Mouse (Mus musculus) heart, embryonic 13.5 days (tissue): ENCODE data around the gene Cytip. TPM values are rescaled to one million over a fixed set of nuclear protein-coding genes. Genes with fewer than 3 reads are reported as not detected.

Experiments
- ATAC-seq: fragments of 200-750 bp; cut with Nextera tagmentation; 2 replicates; pipeline ENCODE4 v1.8.0; 2017; ENCODE audit warnings: moderate TSS enrichment; ENCODE audit not compliant: insufficient number of reproducible peaks, low FRiP score, low TSS enrichment; ENCODE audit errors: extremely low read depth
- H3K27ac ChIP-seq: fragments of 300-500 bp; sonication (generic); replicated peaks from 2 replicates; pipeline ENCODE4 v1.5.1; 2015; ENCODE audit warnings: moderate library complexity, mild to moderate bottlenecking, inconsistent platforms
- H3K27me3 ChIP-seq: fragments of 300-500 bp; sonication (generic); replicated peaks from 2 replicates; pipeline ENCODE4 v1.6.1; 2015; ENCODE audit warnings: mild to moderate bottlenecking, inconsistent platforms
- H3K36me3 ChIP-seq: fragments of 300-500 bp; sonication (generic); 2 replicates; pipeline ENCODE4 v1.6.1; 2015; ENCODE audit warnings: mild to moderate bottlenecking, inconsistent platforms
- H3K4me1 ChIP-seq: fragments of 300-500 bp; sonication (generic); 2 replicates; pipeline ENCODE4 v1.6.1; 2015; ENCODE audit warnings: inconsistent platforms
- H3K4me2 ChIP-seq: fragments of 300-500 bp; sonication (generic); 2 replicates; pipeline ENCODE4 v1.6.1; 2015; ENCODE audit warnings: inconsistent platforms, mild to moderate bottlenecking, moderate library complexity
- H3K4me3 ChIP-seq: fragments of 300-500 bp; sonication (generic); 2 replicates; pipeline ENCODE4 v1.5.1; 2015; ENCODE audit warnings: moderate library complexity, mild to moderate bottlenecking, inconsistent platforms
- H3K9ac ChIP-seq: fragments of 300-500 bp; sonication (generic); 2 replicates; pipeline ENCODE4 v1.6.1; 2015; ENCODE audit warnings: inconsistent platforms, mild to moderate bottlenecking, moderate library complexity
- H3K9me3 ChIP-seq: fragments of 300-500 bp; sonication (generic); 2 replicates; pipeline ENCODE4 v1.6.1; 2016; ENCODE audit warnings: inconsistent platforms
- WGBS: fragments of 180-500 bp; shearing (Covaris S2); methylation state at CpG from one replicate; pipeline ENCODE4 v1.1.7; 2015; ENCODE audit warnings: mixed read lengths; 5-methylcytosine and 5-hydroxymethylcytosine counted together
- polyA plus RNA-seq: library from polyadenylated mRNA; unstranded; fragments of >200 nt; fragmentation: Nextera tagmentation; extraction: Ambion mirVana; gene quantifications from 2 replicates; pipeline ENCODE4 v1.2.1, GENCODE M21; 2015

The Cytip gene
- polyA plus RNA-seq, result 0.71 and 1.1 TPM in 2 replicates

DNA sequence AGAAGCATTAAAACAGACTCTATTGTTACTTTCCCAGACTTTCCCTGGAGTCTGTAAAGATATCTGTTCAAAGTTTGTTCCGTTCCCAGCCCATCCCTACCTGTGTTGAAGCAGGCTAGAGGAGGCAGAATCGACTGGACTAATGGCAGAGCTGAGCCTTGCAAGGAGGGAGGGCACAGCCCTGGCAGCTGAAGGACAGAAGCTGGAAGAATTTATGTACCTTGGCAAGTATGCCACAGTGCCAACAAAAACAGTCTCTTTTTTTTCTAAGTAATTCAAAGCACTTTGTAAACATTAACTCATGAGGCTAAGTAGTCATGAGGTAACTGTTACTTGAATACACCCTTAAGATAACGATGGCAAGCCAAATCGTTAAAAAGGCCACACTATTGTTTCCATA lies at the start of gene Cytip:
Gene Cytip, minus strand, starts transcription at position 187 of the 400 bp plus-strand sequence.
- ATAC-seq, result no peak
- no peak within 1 kb of the TSS for H3K4me3 ChIP-seq
- no peak within 1 kb of the TSS for H3K27ac ChIP-seq
- H3K9ac ChIP-seq, result no peak within 1 kb of the TSS
- H3K27me3 ChIP-seq, result no peaks in the 10 kb centered on the region
- H3K9me3 ChIP-seq, result no peaks in the 10 kb centered on the region
- 65% methylated on average over 4 of the region's 4 CpGs for WGBS
- no peak within 1 kb of the TSS for H3K4me2 ChIP-seq
- no peaks in the 10 kb centered on the region for H3K36me3 ChIP-seq
- peaks cover 4% of the 10 kb centered on the region; the same call in 1 of the 2 replicates for H3K4me1 ChIP-seq

DNA sequence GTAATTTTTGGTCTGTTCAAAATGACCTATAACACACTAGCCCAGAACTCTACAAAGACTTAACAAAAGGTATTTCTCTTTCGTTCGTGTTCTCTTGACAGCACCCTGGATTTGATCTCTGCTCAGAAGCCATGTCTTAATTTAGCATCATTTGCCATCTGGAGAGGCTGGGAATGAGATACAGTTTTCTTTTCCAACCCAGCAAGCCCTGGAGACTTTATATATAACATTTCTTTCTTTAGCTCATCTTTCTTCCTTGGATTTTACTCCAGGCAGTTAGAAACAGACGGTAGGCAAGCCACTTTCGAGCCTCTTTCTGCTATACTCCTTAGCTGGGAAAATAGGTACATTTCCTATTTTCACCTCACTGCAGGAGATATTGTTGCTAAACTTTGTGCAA lies 45.3 kb upstream of the Cytip start:
- no peak overlapping the region for H3K9ac ChIP-seq
- H3K36me3 ChIP-seq, result no peaks in the 10 kb centered on the region
- H3K4me2 ChIP-seq, result no peak overlapping the region
- H3K9me3 ChIP-seq, result no peaks in the 10 kb centered on the region
- ATAC-seq, result no peak
- H3K27me3 ChIP-seq, result no peaks in the 10 kb centered on the region
- no peak overlapping the region for H3K4me3 ChIP-seq
- 61% methylated on average over 4 of the region's 4 CpGs for WGBS
- H3K4me1 ChIP-seq, result no peaks in the 10 kb centered on the region
- no peak overlapping the region for H3K27ac ChIP-seq

DNA sequence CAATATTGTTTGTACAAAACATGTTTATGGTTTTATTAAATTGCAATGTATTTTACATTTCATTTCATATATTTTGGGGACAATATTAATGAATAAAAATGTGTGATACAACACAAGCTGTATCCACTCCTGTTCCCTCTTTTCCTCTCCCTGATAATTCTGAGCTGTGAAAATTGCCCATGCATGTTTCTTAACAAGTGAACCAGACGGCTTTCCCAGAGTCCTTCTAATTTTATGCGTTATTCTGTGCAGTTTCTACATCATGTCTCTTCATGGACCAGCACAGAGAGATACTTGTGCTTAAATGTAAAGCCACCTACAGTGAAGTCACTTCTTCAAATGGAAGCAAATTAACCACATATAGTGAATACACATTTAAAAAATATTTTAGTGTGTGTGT lies 42.2 kb upstream of the Cytip start:
- Histone ChIP-seq H3K9ac (no peak overlapping the region), H3K9me3 (no peaks in the 10 kb centered on the region), H3K27me3 (no peaks in the 10 kb centered on the region), H3K4me2 (no peak overlapping the region), H3K4me3 (no peak overlapping the region), H3K4me1 (no peaks in the 10 kb centered on the region), H3K36me3 (no peaks in the 10 kb centered on the region), H3K27ac (no peak overlapping the region)
- WGBS, result 58% methylated on average over 2 of the region's 2 CpGs
- no peak for ATAC-seq

DNA sequence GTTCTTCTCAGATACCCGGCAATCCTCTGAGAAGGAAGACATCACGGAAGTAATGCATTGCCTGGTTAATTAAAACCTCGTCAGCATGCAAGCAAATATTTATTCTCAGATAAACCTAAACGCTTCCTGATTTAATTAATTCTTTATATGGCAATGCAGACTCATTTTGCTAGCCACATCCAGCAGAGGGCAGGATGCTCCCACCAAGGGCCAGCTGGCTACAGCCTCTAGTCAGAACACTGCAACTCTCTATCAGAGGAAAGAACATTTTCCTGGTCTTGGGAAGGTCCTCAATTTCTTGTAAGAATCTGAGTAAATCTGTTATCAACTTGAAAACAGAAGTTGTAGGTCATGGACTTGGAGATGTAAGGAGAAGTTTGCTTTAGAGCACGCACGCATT lies 4.1 kb upstream of the Cytip start:
- H3K4me2 ChIP-seq, result no peak overlapping the region
- H3K4me1 ChIP-seq, result peaks cover 4% of the 10 kb centered on the region; the same call in 1 of the 2 replicates
- no peaks in the 10 kb centered on the region for H3K9me3 ChIP-seq
- no peaks in the 10 kb centered on the region for H3K27me3 ChIP-seq
- ATAC-seq, result no peak
- H3K4me3 ChIP-seq, result no peak overlapping the region
- H3K27ac ChIP-seq, result no peak overlapping the region
- no peak overlapping the region for H3K9ac ChIP-seq
- WGBS, result 51% methylated on average over 6 of the region's 6 CpGs
- H3K36me3 ChIP-seq, result no peaks in the 10 kb centered on the region

DNA sequence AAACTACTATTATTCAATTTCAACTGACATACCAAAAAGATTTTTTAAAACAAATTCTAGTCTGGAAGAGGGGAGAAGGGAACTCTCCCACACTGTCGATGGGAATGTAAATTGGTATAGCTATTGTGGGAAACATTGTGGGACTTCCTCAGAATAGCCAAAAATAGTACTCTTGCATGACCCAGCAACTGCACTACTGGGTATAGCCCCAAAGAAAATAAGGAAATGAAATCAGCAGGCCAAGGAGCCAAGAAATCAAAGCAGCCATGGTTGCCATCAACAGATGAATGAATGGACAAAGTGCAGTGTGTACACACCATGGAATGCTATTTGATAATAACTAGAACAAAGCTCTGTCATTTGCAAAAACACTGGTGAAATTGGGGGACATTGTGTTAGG lies 1.5 kb upstream of the Cytip start:
- WGBS, result 53% methylated on average over 1 of the region's 1 CpGs
- no peaks in the 10 kb centered on the region for H3K27me3 ChIP-seq
- no peak overlapping the region for H3K4me3 ChIP-seq
- H3K9ac ChIP-seq, result no peak overlapping the region
- peaks cover 4% of the 10 kb centered on the region; the same call in 1 of the 2 replicates for H3K4me1 ChIP-seq
- ATAC-seq, result no peak
- H3K27ac ChIP-seq, result no peak overlapping the region
- H3K36me3 ChIP-seq, result no peaks in the 10 kb centered on the region
- no peak overlapping the region for H3K4me2 ChIP-seq
- no peaks in the 10 kb centered on the region for H3K9me3 ChIP-seq

DNA sequence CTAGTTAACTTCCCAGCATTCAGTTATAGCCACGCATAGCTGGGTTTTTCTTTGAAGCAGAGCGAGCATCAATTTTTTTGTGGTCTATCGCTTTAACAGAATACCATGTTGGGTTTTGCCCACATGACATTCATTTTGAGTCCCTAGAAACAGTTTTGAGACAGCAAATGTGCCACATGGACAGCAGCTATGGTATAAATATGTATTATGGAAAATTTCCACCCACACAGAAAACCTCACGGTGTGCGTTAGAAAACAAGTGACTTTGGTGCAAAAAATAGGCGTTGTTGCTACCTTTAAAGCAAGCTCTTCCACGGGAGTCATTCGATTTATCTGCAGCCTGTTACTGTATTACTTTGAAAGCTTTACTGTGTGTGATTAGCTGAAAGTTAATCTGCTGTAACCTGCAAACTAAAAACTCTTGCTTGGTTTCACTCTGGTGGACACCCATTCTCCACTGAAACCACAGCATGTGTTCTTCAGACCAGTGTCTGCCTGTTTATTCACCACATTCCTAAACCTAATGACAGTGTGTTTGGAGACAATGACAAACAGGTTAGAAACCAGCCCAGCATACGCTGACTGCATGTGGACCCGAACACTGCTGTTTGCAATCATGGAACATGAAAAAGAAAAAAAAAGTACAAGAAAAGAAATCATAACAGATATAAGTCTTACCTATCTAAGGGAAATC lies 763 bp downstream of the Cytip start:
- no peak overlapping the region for H3K4me3 ChIP-seq
- H3K27me3 ChIP-seq, result no peaks in the 10 kb centered on the region
- H3K27ac ChIP-seq, result no peak overlapping the region

DNA sequence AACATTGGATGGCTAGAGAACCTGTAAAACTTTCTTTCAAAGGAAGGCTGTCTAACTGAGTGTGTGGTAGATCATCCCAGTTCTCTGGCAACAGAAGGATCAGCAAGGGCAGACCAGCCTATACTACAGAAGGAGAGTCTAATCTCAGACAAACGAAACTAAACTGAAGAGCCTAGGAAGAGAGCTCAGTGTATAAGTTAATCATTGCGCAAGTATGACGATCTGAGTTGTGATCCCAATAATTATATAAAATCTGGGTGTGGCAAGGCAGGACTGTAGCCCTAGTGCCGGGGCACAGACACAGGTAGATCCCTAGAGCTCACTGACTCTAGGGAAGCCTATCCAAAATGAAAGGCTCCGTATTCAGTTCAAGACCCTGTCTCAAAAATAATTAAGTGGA lies 3.2 kb downstream of the Cytip start:
- WGBS, result 81% methylated on average over 5 of the region's 5 CpGs
- Histone ChIP-seq H3K9me3 (no peaks in the 10 kb centered on the region), H3K4me2 (no peak overlapping the region), H3K4me3 (no peak overlapping the region), H3K27me3 (no peaks in the 10 kb centered on the region), H3K27ac (no peak overlapping the region), H3K36me3 (no peaks in the 10 kb centered on the region), H3K4me1 (peaks cover 4% of the 10 kb centered on the region; the same call in 1 of the 2 replicates), H3K9ac (no peak overlapping the region)
- ATAC-seq, result no peak

More for the DNA sequence above, 763 bp downstream of the Cytip start:
- 82% methylated on average over 10 of the region's 10 CpGs for WGBS
- Histone ChIP-seq H3K4me2 (no peak overlapping the region), H3K9ac (no peak overlapping the region), H3K36me3 (no peaks in the 10 kb centered on the region), H3K9me3 (no peaks in the 10 kb centered on the region), H3K4me1 (peaks cover 4% of the 10 kb centered on the region; the same call in 1 of the 2 replicates)
- ATAC-seq, result no peak

DNA sequence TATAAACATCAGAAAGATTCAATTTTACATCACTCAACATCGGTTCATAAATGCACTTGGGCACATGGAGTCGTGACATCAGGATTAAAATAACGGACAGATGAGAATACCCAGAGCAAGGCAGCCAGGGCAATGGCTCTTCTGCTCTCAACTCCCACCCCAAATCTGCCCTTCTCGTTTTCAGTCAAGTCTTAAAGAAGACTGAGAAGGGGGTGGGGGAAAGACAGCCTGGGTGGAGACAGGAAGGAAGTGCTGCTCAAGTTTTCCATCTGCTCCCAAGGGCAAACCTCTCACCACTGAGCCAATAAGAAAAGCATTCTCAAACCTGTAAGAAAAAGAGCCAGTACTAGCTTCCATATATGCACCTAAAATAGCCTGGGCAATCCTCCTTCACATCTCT lies 5.8 kb downstream of the Cytip start:
- Histone ChIP-seq H3K9me3 (no peaks in the 10 kb centered on the region), H3K4me1 (no peaks in the 10 kb centered on the region), H3K36me3 (no peaks in the 10 kb centered on the region), H3K4me3 (no peak overlapping the region), H3K27ac (no peak overlapping the region), H3K4me2 (no peak overlapping the region), H3K27me3 (no peaks in the 10 kb centered on the region), H3K9ac (no peak overlapping the region)
- WGBS, result 52% methylated on average over 4 of the region's 4 CpGs
- ATAC-seq, result no peak

DNA sequence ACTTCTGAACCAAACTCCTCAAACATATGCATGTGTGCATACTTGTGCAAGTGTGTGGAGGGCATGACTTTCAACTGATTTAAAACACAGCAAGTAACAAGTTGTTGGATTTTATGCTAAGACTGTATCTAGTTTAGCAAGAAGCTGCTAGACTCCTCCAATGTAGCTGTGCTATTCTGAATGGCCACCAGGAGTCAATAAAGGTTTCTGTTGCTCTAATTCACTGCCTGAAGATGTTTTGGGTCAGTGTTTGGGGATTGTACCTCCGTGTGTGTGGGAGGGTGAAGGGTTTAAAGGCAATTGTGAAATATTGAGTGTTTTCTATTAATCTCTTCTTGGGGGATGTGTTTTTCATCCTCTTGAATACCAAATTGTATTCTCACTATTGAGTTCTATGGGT lies 6.4 kb downstream of the Cytip start:
- H3K9me3 ChIP-seq, result no peaks in the 10 kb centered on the region
- no peaks in the 10 kb centered on the region for H3K36me3 ChIP-seq
- no peaks in the 10 kb centered on the region for H3K27me3 ChIP-seq
- H3K4me1 ChIP-seq, result no peaks in the 10 kb centered on the region
- no peak overlapping the region for H3K4me2 ChIP-seq
- no peak overlapping the region for H3K4me3 ChIP-seq
- no peak overlapping the region for H3K27ac ChIP-seq
- no peak for ATAC-seq
- WGBS, result 37% methylated on average over 1 of the region's 1 CpGs
- no peak overlapping the region for H3K9ac ChIP-seq

DNA sequence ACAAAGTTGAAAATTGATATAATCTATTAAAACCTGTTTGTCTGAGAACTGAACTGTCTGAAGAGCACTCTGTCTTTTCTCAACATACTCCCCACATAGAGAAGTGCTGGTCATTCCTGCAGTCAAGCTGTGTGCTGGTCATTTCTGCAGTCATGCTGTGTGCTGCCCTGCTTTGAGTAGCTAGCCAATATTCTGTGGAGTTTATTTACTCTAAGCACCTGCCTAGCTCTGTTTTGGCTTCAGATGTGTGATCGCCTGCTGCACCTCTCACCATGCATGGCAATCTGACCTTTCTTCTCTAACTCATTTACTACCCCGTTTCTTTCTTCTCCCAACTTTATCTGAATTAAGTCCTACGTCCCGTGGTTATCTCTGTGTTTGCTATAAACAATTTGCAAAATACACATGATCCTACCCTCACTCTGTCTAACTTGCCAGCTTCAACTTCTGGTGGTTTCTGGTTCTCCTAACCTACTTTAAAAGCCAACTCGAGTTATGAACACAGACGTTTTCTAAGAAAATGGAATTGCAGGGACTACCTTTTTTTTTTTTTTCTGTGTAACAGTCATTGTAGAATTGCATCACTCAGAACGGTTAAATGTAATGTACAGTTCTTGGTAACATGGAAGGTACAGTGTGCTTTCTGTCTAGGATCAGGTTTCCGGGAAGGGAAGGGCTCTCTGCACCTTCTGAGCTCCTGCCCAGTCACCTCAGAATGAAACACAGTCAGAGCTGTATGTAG lies 7.9 kb downstream of the Cytip start:
- WGBS, result 68% methylated on average over 8 of the region's 8 CpGs
- no peak for ATAC-seq
- Histone ChIP-seq H3K9ac (no peak overlapping the region), H3K9me3 (no peaks in the 10 kb centered on the region), H3K4me2 (no peak overlapping the region), H3K27me3 (no peaks in the 10 kb centered on the region), H3K4me1 (no peaks in the 10 kb centered on the region), H3K36me3 (no peaks in the 10 kb centered on the region), H3K4me3 (no peak overlapping the region), H3K27ac (no peak overlapping the region)

DNA sequence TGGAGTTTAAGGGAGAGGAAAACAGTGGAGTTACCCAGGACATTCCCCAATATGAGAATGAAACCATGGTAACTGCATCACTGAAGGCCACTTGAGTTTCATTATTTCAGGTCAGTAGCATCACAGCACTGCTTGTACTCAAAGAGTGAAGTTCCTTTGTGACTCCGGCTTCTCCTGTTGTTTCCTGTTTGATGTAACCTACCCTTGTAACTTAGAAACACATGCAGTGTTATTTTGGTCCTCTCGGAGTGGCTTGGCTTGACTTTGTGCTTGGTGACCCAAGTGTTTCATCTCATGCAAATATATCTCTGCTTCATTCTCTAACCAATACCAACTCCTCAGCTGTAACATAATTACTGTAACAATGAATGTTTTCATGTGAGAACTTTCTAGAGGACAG lies 11.1 kb downstream of the Cytip start:
- WGBS, result 65% methylated on average over 2 of the region's 2 CpGs
- H3K4me3 ChIP-seq, result no peak overlapping the region
- no peaks in the 10 kb centered on the region for H3K36me3 ChIP-seq
- no peaks in the 10 kb centered on the region for H3K4me1 ChIP-seq
- ATAC-seq, result no peak
- H3K9me3 ChIP-seq, result no peaks in the 10 kb centered on the region
- H3K27me3 ChIP-seq, result no peaks in the 10 kb centered on the region
- no peak overlapping the region for H3K9ac ChIP-seq
- no peak overlapping the region for H3K4me2 ChIP-seq
- no peak overlapping the region for H3K27ac ChIP-seq

DNA sequence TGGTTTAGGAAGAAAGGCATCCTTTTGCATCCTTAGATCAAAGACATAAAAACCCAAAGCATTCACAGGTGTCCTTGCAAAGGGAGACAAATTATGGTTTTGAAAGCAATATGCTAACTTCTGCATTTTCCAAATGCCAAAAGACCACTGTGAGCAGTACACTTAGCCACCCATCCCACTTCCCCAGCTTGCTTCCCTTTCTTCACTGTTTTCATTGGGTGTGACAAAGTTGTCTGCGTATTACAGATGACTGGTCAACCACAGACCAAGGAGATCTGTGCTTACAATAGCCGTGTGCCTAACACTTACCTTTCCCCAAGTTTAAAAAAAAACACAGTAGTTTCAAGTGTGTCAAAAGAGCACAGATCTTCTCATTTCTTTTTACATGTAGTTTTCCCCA lies 11.7 kb downstream of the Cytip start:
- Histone ChIP-seq H3K4me3 (no peak overlapping the region), H3K27me3 (no peaks in the 10 kb centered on the region), H3K9me3 (no peaks in the 10 kb centered on the region), H3K27ac (no peak overlapping the region), H3K9ac (no peak overlapping the region), H3K4me1 (no peaks in the 10 kb centered on the region), H3K4me2 (no peak overlapping the region), H3K36me3 (no peaks in the 10 kb centered on the region)
- WGBS, result 70% methylated on average over 2 of the region's 2 CpGs
- no peak for ATAC-seq
